Mouse (Mus musculus) frontal cortex, postnatal 36 days (tissue): ENCODE measurements around the gene Bcas1.

Experiments used
- DNase-seq, 2 experiments: peaks; one replicate each; pipeline ENCODE4 v3.0.0; 2022; ENCODE audit warnings: low spot score in 2 of 2

The Bcas1 gene

DNA sequence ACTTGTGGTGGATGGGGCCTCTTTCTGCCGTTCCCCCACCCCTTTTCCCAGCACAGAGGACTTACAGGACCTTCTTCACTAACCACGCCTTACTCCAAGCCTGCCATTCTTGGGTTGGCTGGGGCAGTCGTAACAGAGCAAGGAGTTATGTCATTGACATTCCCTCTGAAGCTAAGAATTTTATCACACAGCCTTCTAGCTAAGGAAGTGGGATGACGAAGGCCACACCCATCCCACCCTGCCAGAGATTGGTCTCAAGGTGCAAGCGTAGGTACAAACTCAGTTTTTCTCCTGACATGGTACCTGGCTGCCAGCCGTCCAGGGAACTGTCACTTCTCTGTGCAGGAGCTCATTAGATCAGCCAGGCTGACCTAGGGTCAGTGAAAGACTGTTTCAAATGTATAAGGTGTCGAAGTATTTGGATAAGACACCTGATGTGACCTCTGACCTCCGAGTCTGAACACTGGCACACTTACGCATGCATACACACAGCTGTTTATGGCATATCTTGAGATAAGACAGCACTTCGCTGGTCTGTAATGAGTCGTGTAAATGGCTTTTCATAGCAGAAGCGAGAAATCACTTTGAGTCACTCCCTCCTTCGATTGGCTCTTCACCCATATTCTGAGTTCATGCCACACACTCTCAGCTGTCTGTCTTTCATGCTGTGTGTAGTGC is 117.2 kb downstream of the Bcas1 start:
- no peak for DNase-seq

DNA sequence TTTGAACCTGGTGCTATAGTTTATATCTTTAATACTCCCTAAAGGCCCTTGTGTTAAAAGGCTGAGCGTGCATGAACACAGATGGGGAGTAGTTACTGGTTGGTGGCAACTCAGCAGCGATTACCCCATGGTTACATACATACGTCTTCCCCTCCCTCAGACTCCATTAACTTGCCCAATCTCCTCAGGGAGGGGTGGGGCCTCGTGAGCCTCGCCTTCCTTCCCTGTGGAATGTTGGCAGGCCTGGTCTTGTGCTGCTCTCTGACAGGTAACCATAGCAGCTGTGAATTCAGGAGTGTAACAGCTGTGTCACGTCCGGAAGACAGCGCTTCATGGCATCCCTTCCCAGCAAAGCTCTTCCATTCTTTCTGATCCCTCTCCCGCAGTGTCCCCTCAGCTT is 118.7 kb downstream of the Bcas1 start:
- no peak for DNase-seq

DNA sequence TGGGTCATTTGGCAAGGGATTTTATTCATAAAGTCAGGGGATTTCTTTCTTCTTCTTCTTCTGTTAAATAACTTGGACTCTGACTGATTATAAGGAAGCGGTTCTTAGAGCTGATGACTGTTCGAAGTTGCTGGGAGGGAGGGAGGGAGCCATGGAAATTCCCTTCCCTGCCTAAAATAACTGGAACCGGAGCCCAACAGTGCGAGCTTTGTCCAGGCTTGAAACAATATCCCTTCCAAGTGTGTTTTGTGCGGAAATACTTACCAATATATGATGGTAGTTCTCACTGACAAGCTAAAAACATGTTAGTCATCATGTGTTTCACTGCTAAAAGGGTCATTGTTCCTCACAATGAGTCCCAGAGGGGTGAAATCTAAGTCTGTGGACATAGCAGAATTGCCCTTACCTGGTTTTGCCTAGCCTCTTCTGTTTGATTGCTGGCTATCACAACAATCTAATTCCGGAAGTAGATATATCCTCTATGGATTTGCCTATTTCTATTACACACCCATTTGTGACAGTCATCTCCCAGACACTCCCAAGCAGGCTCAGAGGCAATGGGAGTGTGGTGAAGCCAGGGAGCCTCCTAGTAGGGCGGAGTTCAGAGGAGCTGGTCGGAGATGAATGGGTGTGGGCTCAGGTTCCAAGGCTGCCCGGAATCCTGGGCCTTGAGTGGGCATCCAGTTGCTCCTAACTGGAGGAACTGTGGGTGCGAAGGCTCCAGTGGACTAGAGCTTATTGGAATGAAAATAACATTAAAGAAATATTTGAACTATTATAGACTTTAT is 119.4 kb downstream of the Bcas1 start:
- no peak for DNase-seq

DNA sequence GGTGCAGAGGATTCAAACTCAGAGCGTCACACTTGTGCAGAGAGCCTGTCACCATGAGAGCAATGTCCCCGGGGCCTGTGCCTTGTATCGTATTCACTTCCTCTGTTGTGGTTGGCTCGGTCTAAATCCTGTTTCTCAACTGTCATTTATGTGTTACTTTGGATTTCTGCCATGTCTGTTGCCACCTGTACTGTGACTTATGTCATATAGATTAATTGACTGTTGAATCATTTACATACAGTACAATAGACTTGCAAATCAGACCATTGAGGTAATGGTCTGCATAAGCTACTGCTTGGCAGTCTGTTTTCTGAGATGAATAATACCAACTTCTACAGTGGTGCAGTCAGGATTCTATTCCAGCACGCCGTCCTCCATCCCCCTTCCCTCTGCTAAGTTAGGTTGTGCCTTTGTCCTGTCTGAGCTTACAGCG is 120.0 kb downstream of the Bcas1 start:
- no peak for DNase-seq

DNA sequence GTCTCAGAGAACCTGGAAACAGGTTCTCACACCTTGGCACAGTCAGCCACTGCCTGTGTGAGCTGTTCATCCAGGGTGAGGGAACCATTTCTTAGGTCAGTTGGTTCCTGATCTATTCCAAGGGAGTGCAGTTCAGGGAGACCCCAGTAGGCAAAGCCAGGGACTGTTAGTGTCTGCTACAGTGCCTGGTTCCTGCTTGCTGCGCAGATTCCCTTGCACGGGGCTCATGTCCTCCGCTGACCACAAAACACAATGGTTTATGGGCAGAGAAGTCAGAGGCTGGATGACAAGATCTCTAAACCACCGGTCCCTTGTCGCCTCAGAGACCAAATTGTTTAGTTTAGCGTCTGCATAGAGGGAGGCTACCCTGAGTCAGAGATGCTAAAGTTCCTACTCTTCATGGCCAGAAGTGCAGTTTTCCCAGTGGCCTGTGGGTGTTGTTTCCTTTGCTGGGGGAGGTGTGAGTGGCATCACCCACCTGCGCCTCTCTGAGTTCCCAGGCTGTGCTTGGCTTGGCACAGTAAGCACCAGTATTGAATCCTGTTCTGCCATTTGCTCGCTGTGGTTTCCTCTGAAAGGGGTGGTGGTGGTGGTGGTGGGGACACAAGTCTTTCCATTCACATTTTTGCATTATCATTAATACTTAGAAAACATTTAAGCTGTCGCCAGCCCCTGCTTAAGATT is 120.9 kb downstream of the Bcas1 start:
- DNase-seq = no peak

DNA sequence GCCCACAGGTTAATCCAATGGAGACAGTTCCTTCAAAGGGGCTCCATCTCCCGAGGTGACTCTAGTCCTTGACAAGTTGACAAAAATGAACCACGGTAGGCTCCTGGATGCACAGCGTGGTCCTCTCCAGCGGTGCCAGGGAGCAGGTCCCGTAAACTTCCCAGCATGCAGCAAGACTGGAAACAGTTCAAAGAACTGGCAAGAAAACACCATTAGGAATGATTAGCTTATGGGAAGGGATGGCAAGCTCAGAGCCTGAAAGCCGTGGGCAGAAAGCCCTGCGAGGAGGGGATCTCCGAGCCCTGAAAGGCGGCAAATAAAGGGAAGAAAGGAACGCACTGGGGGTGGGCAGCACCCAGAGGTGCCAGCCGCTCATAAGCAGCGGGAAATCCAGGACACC is 122.9 kb downstream of the Bcas1 start:
- DNase-seq = no peak

DNA sequence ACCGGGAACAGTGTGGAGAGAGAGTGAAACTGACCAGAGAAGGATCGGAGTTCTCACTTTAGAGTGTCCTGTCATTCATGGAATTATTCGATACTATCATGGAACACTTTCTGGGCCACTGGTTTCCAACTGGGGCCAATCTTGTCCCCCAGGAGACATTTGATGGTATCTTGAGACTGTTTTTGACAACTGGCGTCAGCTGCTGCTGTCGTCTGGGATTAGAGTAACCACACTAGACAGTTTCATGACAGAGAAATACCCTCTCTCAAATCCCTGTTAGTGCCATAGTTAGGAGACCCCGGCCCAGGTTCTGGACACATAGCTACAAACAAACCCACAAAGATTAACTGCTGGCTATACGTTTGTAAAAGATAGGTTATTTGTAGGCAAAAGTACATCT is 124.0 kb downstream of the Bcas1 start:
- no peak for DNase-seq

DNA sequence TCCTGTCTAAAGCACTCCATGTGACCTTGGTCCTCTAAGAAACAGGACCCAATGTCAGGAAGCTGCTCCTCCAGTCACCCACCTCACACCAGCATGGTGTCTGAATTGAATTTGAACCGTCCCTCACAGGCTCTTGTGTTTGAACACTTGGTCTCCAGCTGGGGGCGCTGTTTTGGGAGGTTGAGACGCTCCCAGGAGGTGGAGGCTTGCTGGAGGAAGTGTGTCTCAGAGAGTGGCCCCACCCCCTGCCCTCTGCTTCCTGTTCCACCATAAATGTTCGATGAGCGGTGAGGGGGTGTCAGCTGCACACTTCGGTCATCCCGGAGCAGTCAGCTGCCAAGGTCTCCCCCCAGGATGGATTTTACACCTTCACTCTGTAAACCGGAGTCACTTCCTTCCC is 124.8 kb downstream of the Bcas1 start:
- DNase-seq = no peak
